In genomic region chr4:25280938-25281670, GRCm38 (mm10) we compare ENCODE assay signal across 8 mouse cellular contexts. TPM values are rescaled to one million over a fixed set of nuclear protein-coding genes. Genes with fewer than 3 reads are reported as not detected.
DNase-seq lines count a peak whose midpoint lies in the region; ATAC-seq and TF ChIP-seq lines count a peak whose summit lies in the region.

No protein-coding gene starts in this region.

- WGBS in liver, adult 2 months: 1% methylated on average over 32 of the region's 32 CpGs
- WGBS in hindbrain, embryonic 12.5 days: 2% methylated on average over 32 of the region's 32 CpGs

- DNase-seq in liver, adult 2 months (ENCODE audit: extremely low read depth, low read depth, low spot score): peak; percentile 70
- no peak for DNase-seq in liver
- DNase-seq in c-Kit-positive CD71-negative TER-119-negative erythroid progenitor cells, embryonic 14.5 days (ENCODE audit: low read depth): peak; percentile 29
- DNase-seq in mesoderm, embryonic 11.5 days (ENCODE audit: low read depth, low spot score): peak; percentile 54
- DNase-seq in frontal cortex, postnatal 14 days (ENCODE audit: low spot score in 2 of 2): no peak
- no peak for DNase-seq in right cerebral cortex, adult 2 months (ENCODE audit: low spot score in 2 of 2)
- no peak for DNase-seq in kidney, adult 18-20 months

- no peak for TF ChIP-seq POLR2A in liver, adult 2 months (IDR thresholded peaks at IDR 0.05; ENCODE audit: extremely low read depth, insufficient read depth, low read length)

- H3K27ac ChIP-seq in liver, adult 2 months (replicated peaks; ENCODE audit: insufficient read depth, low read depth, low read length): peak overlapping the region; percentile 91
- peak overlapping the region; percentile 96 for H3K27ac ChIP-seq in hindbrain, embryonic 12.5 days

- H3K4me2 ChIP-seq in hindbrain, embryonic 12.5 days (replicated peaks): peak overlapping the region; percentile 60

- H3K9ac ChIP-seq in liver, adult 2 months (ENCODE audit: low read depth, low read length): peak overlapping the region; percentile 95
- H3K9ac ChIP-seq in hindbrain, embryonic 12.5 days: peak overlapping the region; percentile 83

- H3K4me3 ChIP-seq in liver, adult 2 months (ENCODE audit: insufficient read depth, low read depth, low read length): peak overlapping the region; percentile 92
- peak overlapping the region; percentile 68 for H3K4me3 ChIP-seq in hindbrain, embryonic 12.5 days

- H3K4me1 ChIP-seq in liver, adult 2 months (ENCODE audit: control insufficient read depth, insufficient read depth, low read length): peaks cover 4% of the 10 kb centered on the region; the same call in 1 of the 2 replicates
- peaks cover 5% of the 10 kb centered on the region for H3K4me1 ChIP-seq in hindbrain, embryonic 12.5 days

- peak; percentile 16; the same call in 1 of the 2 replicates for TF ChIP-seq CTCF in liver, adult 2 months (IDR thresholded peaks at IDR 0.05; ENCODE audit: low read depth, low read length)

- peak; percentile 94 for ATAC-seq in hindbrain, embryonic 12.5 days (ENCODE audit: low FRiP score)

- no peaks in the 10 kb centered on the region for H3K27me3 ChIP-seq in liver, adult 2 months (ENCODE audit: control insufficient read depth, insufficient read depth, low read length)
- no peaks in the 10 kb centered on the region for H3K27me3 ChIP-seq in hindbrain, embryonic 12.5 days

- H3K9me3 ChIP-seq in hindbrain, embryonic 12.5 days (replicated peaks): no peaks in the 10 kb centered on the region

- H3K79me2 ChIP-seq in liver, adult 2 months (ENCODE audit: control insufficient read depth, insufficient read depth, low read length): no peaks in the 10 kb centered on the region

- peaks cover 20% of the 10 kb centered on the region for H3K36me3 ChIP-seq in liver, adult 2 months (ENCODE audit: control insufficient read depth, insufficient read depth, low read length)
- peaks cover 15% of the 10 kb centered on the region for H3K36me3 ChIP-seq in hindbrain, embryonic 12.5 days

RNA-seq across cellular contexts. Expression of gene Ufl1, which starts 0.5 kb away (rescaled TPM):
- total RNA-seq in liver, adult 2 months (2014; rRNA removed): 14.9 and 19.9 TPM in 2 replicates
- polyA plus RNA-seq in liver, adult 2 months (2012; rRNA removed): 4.0 and 4.6 TPM in 2 replicates
- 32.1 and 33.9 TPM in 2 replicates for polyA plus RNA-seq in hindbrain, embryonic 12.5 days (2016; fragmentation: Nextera tagmentation; extraction: Ambion mirVana)

RNA-seq across cellular contexts. Expression of gene Fhl5, which starts 38.4 kb away (rescaled TPM):
- total RNA-seq in liver, adult 2 months (2014; rRNA removed): 0.13 TPM in 1 of 2 replicates, not detected in the other
- not detected in 2 replicates for polyA plus RNA-seq in liver, adult 2 months (2012; rRNA removed)
- not detected in 2 replicates for polyA plus RNA-seq in hindbrain, embryonic 12.5 days (2016; fragmentation: Nextera tagmentation; extraction: Ambion mirVana)

Comparison
In these comparisons a context has a peak if more than half of its experiments do, and no peak if none do; other contexts are left out.
1. DNase-seq: peak in liver, adult 2 months (single experiment), c-Kit-positive CD71-negative TER-119-negative erythroid progenitor cells, embryonic 14.5 days (single experiment) and mesoderm, embryonic 11.5 days (single experiment); none in liver (single experiment), frontal cortex, postnatal 14 days (0 of 2), right cerebral cortex, adult 2 months (0 of 2) and kidney, adult 18-20 months (single experiment).